Comparison of ENCODE assay signal across 15 mouse cellular contexts in the genomic region with DNA sequence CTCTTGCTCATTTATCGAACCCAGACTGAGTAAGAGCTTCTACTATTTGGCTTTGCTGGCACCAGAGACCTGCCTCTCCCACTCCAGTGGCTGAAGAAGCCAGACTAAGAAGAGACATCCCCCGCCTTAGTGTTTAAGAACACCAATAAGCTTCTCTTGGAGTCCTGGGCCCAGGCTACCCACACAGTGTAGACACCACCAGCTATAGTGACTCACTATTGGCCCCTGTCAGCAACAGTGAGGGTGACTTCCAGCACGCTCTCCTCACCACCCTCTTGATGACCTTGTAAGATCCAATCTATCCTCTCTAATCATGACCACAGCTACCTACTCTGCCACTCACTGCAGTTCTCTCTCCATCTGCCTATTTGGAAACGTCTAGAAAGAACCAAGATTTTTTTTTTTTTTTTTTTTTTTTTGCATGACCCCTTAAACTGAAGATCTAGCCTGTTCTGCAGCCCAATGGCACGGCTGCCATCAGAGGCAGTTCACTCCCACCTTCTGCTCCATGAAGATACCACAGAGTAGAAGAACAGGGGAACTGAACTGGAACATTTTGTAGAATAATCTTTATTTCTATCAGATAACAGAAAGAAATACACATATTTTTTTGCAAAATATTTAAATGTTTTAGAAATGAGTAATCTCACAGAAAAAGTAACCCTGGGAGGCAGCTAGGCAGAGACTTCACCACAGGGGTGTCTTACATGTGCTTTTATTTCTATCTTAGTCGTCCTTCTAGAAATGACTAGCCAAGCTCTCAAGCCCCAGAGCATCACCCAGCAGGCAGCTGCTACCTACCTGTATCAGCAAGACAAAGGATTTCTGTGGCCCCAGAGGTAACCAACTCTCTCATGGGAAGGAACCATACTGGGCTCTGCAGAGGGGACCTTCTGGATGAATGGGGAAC.
"Had no signal": no experiment of that assay in that cellular context is flagged by ENCODE, and none has a peak within 500 bp of the region (broad histone marks: within the 10 kb centered on the region; RNA-seq: fewer than 3 reads in every experiment).

No protein-coding gene starts in this region.

- H3K4me1 ChIP-seq: limb, embryonic 12.5 days; midbrain, embryonic 13.5 days; neural tube, embryonic 15.5 days had no signal

- H3K27me3 ChIP-seq: limb, embryonic 12.5 days; midbrain, embryonic 13.5 days; neural tube, embryonic 15.5 days had no signal

- H3K9ac ChIP-seq: limb, embryonic 12.5 days; liver, embryonic 14.5 days; midbrain, embryonic 13.5 days; neural tube, embryonic 15.5 days had no signal

- H3K9me3 ChIP-seq: limb, embryonic 12.5 days; midbrain, embryonic 13.5 days; neural tube, embryonic 15.5 days had no signal

- H3K4me3 ChIP-seq: limb, embryonic 12.5 days; midbrain, embryonic 13.5 days; myocyte; neural tube, embryonic 15.5 days had no signal

- DNase-seq: kidney, postnatal 36 days; layer of hippocampus, adult 9-11 months; layer of hippocampus, postnatal 36 days; lung, adult 2 months; lung, postnatal 36 days; right cerebral cortex, adult 18-20 months; right cerebral cortex, postnatal 25 days; thymus, postnatal 4 days had no signal

- H3K27ac ChIP-seq: kidney, postnatal 0 days; limb, embryonic 12.5 days; liver, embryonic 14.5 days; midbrain, embryonic 13.5 days; neural tube, embryonic 15.5 days had no signal

- H3K4me2 ChIP-seq: limb, embryonic 12.5 days; midbrain, embryonic 13.5 days; neural tube, embryonic 15.5 days had no signal

- ATAC-seq: lung, postnatal 0 days; midbrain, embryonic 13.5 days had no signal
